Mouse (Mus musculus) cerebellum, postnatal 36 days (tissue): ENCODE results near the gene Rngtt.

Source experiments
- DNase-seq, 2 experiments: peaks; one replicate each; pipeline ENCODE4 v3.0.0; 2021 to 2022; ENCODE audit warnings: mixed read lengths in 2 of 2

Gene Rngtt

DNA sequence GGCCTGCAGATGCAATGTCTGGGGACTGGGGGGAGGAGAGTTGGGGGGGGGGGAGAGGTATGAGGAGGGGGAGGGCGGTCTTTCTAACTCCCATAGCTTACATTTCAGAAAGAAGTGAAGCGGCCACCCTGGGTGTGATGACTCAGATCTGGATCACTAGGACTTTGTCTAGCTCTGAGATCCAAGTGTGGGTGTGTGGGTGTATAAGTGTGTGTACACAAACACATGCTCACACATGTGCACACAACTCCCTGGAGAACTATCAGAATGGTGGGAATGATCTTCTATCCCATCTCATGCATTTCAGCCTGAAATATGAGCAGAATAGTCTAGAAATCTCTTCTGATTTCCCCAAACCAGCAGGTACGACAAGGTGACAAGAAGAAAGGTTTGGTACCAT lies 213.7 kb downstream of the Rngtt start:
- DNase-seq: no peak

DNA sequence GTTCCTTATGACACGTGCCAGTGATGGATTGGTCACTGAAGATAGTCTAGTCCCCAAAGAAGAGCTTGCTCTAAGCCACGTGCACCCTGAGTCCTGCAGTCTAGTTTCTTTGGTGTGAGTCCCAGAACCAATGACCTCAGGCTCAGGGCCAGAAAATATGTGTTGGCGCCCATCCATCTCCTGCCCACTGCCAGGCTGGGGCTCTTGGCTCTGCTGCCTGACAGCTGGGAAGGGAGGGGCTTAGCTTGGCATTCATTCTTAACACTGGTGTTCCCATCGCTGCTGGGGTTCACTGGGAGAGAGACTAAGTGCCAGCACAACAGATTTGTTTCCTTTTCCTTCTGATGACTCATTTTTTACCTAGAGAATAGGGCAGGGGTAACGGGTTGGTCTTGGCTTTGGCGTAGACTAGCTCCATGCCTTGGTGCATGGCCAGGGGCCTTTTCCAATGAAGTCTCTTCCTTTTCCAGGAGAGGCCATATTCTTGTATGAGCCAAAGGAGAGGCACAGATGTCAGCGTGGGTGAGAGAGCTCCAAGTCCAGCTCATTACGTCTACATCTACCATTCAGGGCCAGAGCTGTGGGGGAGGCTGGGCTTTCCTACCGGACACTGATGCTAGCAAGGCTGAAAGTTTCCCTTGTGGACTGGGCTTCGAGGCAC lies 214.5 kb downstream of the Rngtt start:
- DNase-seq: peak; percentile 95 to 98

DNA sequence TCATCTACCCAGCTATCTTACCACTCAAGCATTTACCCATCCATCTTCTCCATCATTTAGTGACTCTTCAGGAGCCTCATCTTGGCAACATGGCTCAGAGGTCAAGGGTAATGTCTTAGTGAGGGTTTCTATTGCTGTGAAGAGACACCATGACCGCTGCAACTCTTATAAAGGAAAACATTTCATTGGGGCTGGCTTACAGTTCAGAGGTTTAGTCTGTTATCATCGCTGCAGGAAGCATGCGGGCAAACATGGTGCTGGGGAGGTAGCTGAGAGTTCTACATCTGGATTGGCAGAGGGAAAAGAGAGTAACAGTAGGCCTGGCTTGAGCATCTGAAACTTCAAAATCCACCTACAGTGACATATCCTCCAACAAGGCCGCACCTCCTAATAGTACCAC lies 215.2 kb downstream of the Rngtt start:
- DNase-seq: no peak

DNA sequence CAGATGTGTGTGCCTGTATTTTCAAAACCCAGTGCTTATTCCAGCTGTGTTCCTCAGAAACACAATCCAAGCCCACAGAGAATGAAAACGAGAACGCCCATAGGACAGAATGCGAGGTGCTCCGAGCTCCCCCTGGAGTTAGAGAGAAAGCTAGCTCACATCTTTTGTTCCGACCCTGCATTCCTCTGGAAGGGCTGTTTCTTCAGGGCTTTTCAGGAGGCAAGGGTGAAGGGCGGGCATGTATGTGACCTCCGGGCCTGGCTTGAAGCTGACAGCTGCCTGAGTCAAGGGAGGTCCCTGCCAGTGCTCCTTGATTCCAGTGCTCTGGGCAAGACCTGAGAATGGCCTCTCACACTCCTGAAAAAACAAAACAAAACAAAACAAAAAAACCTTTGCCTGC lies 216.0 kb downstream of the Rngtt start:
- DNase-seq: no peak

DNA sequence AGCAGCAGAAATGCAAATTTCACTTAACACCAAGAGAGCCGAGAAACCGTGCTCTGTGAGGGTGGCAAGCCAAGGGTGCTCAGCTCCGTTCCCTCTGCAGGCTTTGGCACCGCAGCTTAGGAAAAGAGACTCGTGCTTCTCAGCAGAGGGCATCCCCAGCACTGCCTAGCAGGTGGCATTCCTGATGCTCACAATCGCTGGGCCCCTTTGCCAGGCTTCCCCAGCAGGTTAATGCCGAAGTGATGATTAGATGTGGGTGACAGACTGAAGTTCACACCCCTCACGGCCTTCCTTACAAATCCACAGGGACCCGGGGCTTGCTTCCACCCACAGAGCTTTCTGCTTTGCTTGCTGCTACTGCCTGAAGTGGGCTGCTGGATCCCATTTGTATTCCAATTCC lies 216.6 kb downstream of the Rngtt start:
- peak in 1 of 2 experiments; percentile 37 for DNase-seq

DNA sequence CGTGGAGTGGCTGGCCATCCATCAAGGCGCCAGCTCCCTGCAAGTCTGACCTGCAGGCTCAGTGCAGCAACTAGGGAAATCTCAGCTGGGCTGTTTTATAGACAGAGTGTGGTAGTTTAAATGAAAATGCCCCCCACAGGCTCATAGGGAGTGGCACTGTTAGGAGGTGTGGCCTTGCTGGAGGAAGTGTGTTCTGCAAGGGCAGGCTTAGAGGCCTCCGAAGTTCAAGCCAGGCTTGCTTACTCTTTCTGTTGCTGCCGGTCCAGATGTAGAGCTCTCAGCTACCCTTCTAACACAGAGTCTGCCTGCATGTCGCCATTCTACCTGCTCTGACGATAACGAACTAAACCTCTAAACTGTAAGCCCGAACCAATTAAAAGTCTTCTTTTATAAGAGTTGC lies 222.5 kb downstream of the Rngtt start:
- no peak for DNase-seq

DNA sequence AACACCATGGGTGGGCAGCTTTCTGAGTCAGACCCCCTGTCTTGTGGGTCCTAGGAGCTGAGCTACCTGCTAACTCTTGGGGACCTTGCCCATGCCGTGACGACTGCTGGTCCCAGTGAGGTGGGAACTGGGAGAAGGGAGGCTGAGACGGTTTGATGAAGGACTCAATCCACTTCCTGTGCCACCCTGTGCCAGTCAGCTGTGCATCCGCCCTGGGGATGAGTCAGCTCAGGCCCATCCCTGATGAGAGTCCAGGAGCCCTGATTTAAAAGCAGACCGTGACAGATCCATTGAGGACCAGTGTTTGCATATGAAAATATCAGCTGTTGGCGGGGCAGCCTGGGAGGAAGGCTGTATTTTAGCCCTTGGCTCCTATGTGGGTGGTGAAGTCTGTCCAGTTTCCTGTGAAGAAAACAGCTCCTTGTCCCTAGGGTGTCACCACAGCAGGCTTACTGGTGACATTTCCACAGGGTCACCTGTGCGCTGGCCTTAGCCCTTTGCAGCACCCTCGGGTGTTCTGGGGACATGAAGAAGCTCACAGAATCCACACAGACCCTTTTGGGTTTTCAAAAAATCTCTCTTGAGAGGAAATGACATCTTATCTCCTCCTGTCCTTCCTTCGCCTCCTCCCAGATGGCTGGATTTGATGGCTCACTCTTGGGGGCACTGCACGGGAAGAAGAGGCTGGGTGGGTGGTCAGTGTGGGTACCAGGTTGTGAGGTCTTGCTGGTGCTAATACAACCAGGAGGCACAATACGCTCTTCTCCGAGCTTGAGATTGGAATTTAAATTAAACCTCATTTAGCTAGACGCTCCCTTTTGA lies 234.9 kb downstream of the Rngtt start:
- DNase-seq: no peak

DNA sequence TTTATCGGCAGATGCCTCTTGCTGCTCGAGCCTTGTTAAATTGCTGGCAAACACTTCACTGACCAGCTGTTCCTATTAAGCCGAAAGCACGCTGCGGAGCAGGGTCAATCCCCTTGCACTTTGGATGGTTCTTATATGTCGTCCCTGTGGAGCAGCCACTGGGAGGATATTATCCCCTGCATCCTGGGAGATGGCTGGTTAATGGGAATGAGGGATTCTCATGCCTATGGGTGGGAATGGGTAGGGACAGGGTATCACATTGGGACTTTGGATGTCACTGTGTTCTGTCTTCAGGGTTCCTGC lies 235.4 kb downstream of the Rngtt start:
- DNase-seq: no peak

DNA sequence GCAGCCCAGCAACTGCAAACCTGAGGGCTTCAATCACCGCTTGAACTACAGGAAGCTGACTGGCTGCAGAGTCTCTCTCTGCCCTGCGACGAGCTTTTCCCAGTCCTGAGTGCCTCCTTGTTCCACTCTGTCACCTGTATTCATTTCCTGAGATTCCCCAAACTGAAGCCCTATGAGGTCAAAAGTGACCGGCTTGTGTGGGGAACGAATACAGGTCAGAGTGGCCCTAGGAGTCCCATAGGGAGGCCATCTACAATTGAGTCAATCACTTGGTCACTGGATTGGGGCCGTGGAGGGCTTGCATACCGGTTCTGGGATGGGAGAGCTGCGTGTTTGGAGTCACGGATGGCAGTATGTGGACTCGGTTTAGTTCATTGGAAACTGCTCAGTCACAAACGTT lies 236.2 kb downstream of the Rngtt start:
- DNase-seq: no peak

DNA sequence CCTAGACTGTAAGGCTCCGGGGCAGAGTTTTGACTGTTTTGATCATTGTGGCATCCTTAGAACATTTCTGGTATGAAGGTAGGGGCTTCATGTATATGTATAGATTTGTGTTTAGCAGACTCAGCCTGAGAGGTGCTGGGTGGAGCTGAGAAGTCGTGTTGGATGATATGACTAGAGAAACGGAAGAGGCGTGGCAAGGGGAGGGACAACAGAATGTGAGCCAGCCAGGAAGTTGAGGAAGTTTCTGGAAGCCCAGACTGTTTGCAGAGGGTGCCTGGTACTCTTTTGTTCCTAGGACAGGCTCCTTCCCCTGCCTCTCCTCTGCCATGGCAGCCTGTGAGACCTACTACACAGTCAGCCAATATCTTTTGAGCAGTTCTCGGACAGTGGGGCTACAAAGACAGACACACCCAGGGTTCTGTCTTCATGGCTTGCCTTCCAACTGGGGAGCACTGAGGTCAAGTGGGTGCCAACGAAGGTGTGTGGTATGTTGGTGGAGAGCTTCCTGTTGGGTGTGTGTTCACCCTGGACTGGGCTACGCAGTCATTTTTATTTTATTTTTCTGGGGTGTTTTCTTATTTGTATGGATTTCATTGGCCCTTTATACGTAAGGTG lies 237.3 kb downstream of the Rngtt start:
- DNase-seq: no peak

DNA sequence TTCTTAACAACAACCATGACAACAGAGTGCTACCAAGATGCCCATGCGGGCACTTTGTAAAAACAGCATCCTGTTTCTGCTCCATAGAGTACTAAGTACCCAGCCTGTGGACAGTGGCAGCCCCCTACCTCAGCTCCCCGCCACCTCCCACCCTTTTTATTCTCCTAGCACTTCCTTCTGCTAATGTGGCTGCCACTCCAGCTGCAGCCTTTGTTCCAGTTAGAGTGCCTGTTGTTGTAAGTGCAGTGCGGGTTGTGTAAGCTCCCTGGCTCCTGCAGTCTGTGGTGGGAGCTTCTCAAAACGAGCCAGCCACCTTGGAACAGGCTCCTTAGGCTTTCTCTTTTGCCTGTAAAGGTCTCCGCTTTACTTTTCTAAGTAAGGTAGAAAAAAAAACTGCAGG lies 239.5 kb downstream of the Rngtt start:
- no peak for DNase-seq
